Mouse (Mus musculus) midbrain, embryonic 16.5 days (tissue): ENCODE measurements at regions not wholly inside any gene's neighbourhood (a gene's known extent, or its start where the extent isn't known, plus 50 kb on each side); places are given as distances from the start of the nearest gene placed in this dataset.

ENCODE experiments used
- ATAC-seq: fragments of 200-750 bp; cut with Nextera tagmentation; 2 replicates; pipeline ENCODE4 v1.8.0; 2017; ENCODE audit warnings: moderate TSS enrichment
- H3K27ac ChIP-seq: fragments of 300-500 bp; sonication (generic); 2 replicates; pipeline ENCODE4 v1.5.1; 2014; ENCODE audit warnings: mild to moderate bottlenecking, low read length, mixed read lengths
- H3K27me3 ChIP-seq: fragments of 300-500 bp; sonication (generic); 2 replicates; pipeline ENCODE4 v1.6.1; 2014; ENCODE audit warnings: low read depth, low read length, mixed read lengths; ENCODE audit not compliant: control insufficient read depth, insufficient read depth
- H3K36me3 ChIP-seq: fragments of 300-500 bp; sonication (generic); 2 replicates; pipeline ENCODE4 v1.6.1; 2014; ENCODE audit warnings: mild to moderate bottlenecking, low read length, moderate library complexity, mixed read lengths; ENCODE audit not compliant: control insufficient read depth, insufficient read depth
- H3K4me1 ChIP-seq: fragments of 300-500 bp; sonication (generic); 2 replicates; pipeline ENCODE4 v1.6.1; 2014; ENCODE audit warnings: mild to moderate bottlenecking, low read length, mixed read lengths; ENCODE audit not compliant: control insufficient read depth, insufficient read depth
- H3K4me2 ChIP-seq: fragments of 300-500 bp; sonication (generic); 2 replicates; pipeline ENCODE4 v1.6.1; 2014; ENCODE audit warnings: mild to moderate bottlenecking, low read length, mixed read lengths
- H3K4me3 ChIP-seq: fragments of 300-500 bp; sonication (generic); 2 replicates; pipeline ENCODE4 v1.5.1; 2014; ENCODE audit warnings: low read depth, mild to moderate bottlenecking, low read length, moderate library complexity, mixed read lengths
- H3K9ac ChIP-seq: fragments of 300-500 bp; sonication (generic); 2 replicates; pipeline ENCODE4 v1.6.1; 2014; ENCODE audit warnings: low read depth, low read length, mixed read lengths
- H3K9me3 ChIP-seq: fragments of 300-500 bp; sonication (generic); replicated peaks from 2 replicates; pipeline ENCODE4 v1.6.1; 2014; ENCODE audit warnings: mild to moderate bottlenecking, low read length, mixed read lengths; ENCODE audit not compliant: control insufficient read depth, poor library complexity, severe bottlenecking
- WGBS: fragments of 180-500 bp; shearing (Covaris S2); extraction: QIAGEN DNeasy Blood & Tissue Kit; methylation state at CpG from one replicate; pipeline ENCODE4 v1.1.7; 2014; 5-methylcytosine and 5-hydroxymethylcytosine counted together

GRCm38 (mm10) chr1:18849038-18849437 is 253.8 kb upstream of the Tfap2d start:
- 42% methylated on average over 2 of the region's 2 CpGs for WGBS
- no peak overlapping the region for H3K4me2 ChIP-seq
- H3K4me3 ChIP-seq = no peak overlapping the region
- H3K9ac ChIP-seq = no peak overlapping the region
- H3K27ac ChIP-seq = no peak overlapping the region
- no peaks in the 10 kb centered on the region; the same call in 1 of the 2 replicates for H3K4me1 ChIP-seq
- no peaks in the 10 kb centered on the region for H3K27me3 ChIP-seq
- no peaks in the 10 kb centered on the region for H3K36me3 ChIP-seq
- ATAC-seq = peak; percentile 97
- no peaks in the 10 kb centered on the region for H3K9me3 ChIP-seq

- Histone ChIP-seq H3K4me2 (no peak overlapping the region), H3K9me3 (no peaks in the 10 kb centered on the region), H3K9ac (no peak overlapping the region), H3K36me3 (no peaks in the 10 kb centered on the region), H3K27me3 (no peaks in the 10 kb centered on the region), H3K4me3 (no peak overlapping the region), H3K27ac (no peak overlapping the region), H3K4me1 (no peaks in the 10 kb centered on the region)
- no peak for ATAC-seq
- WGBS = 80% methylated on average over 3 of the region's 3 CpGs
Observed at GRCm38 (mm10) chr1:18857457-18857856, 245.4 kb upstream of the Tfap2d start.

GRCm38 (mm10) chr1:18903266-18903665 is 199.6 kb upstream of the Tfap2d start:
- Histone ChIP-seq H3K27ac (no peak overlapping the region), H3K27me3 (no peaks in the 10 kb centered on the region), H3K4me3 (no peak overlapping the region), H3K9me3 (no peaks in the 10 kb centered on the region), H3K4me2 (no peak overlapping the region), H3K36me3 (no peaks in the 10 kb centered on the region), H3K4me1 (no peaks in the 10 kb centered on the region), H3K9ac (no peak overlapping the region)
- no peak for ATAC-seq
- 95% methylated on average over 1 of the region's 1 CpGs for WGBS

GRCm38 (mm10) chr1:18903696-18904095 is 199.1 kb upstream of the Tfap2d start:
- Histone ChIP-seq H3K9ac (no peak overlapping the region), H3K27ac (no peak overlapping the region), H3K36me3 (no peaks in the 10 kb centered on the region), H3K9me3 (no peaks in the 10 kb centered on the region), H3K4me3 (no peak overlapping the region), H3K27me3 (no peaks in the 10 kb centered on the region), H3K4me2 (no peak overlapping the region), H3K4me1 (no peaks in the 10 kb centered on the region)
- 73% methylated on average over 4 of the region's 4 CpGs for WGBS
- no peak for ATAC-seq

DNA sequence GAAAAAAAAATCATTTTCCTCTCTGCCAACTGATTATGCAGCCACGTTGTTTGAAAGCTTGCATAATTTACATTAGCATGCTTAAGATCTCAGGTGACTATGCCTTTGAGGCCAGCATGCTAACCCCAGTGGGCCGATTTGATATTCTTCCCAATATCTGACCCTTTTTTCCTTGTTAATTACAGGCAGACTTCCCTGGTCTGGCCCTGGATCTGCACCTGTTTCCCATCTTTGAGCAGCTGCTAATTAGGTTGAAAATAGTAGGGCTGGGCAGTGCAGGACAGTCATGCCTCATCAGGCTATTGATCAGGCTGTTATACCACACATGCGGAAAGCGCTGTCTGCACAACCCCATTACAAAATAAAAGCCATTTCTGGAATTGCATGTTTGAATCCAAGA is 191.2 kb upstream of the Tfap2d start:
- Histone ChIP-seq H3K9ac (no peak overlapping the region), H3K36me3 (no peaks in the 10 kb centered on the region), H3K9me3 (no peaks in the 10 kb centered on the region), H3K4me1 (no peaks in the 10 kb centered on the region), H3K4me2 (no peak overlapping the region), H3K27me3 (no peaks in the 10 kb centered on the region), H3K27ac (no peak overlapping the region), H3K4me3 (no peak overlapping the region)
- WGBS = 39% methylated on average over 4 of the region's 4 CpGs
- peak; percentile 89 for ATAC-seq

DNA sequence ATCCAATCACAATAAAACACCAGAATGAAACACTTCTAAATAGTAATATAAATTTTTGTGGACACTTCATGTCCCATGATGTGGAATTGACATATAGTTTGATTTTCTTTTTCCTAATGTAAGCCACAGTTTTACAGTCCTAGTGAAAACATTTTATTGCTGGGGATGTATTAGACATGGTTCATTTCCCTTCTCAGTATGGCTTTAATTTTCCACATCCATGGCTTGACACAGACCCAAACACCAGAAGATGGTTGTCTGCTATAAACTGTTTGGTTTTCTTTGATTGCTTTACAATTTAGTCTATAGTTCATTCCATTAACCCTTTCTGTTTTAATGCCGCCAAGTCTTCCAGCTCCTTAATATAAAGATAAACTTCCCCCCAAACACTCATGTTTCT is 146.5 kb upstream of the Tfap2d start:
- ATAC-seq = no peak
- Histone ChIP-seq H3K4me1 (no peaks in the 10 kb centered on the region), H3K4me2 (no peak overlapping the region), H3K27me3 (no peaks in the 10 kb centered on the region), H3K9ac (no peak overlapping the region), H3K9me3 (no peaks in the 10 kb centered on the region), H3K36me3 (no peaks in the 10 kb centered on the region), H3K27ac (no peak overlapping the region), H3K4me3 (no peak overlapping the region)
- 98% methylated on average over 1 of the region's 1 CpGs for WGBS

DNA sequence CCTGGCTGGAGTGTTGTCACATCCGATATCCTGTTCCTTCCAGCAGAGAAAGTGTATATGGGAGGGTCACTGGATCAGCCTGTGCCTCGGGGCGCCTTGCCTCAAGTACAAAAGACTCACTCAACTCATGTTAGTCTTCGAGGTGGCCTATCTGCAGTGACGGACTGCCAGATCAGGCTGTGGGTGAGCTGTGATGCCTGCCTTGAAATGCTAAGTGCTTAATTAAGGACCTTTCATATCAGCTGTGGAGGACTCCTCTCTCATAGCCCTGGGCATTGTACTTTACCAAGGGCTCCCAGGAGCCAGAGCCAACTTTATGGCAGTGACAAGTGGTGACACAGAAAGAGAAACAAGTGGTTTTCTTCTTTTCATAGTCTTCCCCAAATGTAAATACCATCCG is 145.8 kb upstream of the Tfap2d start:
- ATAC-seq = peak; percentile 68
- no peak overlapping the region for H3K4me3 ChIP-seq
- 62% methylated on average over 6 of the region's 6 CpGs for WGBS
- no peaks in the 10 kb centered on the region for H3K4me1 ChIP-seq
- H3K36me3 ChIP-seq = no peaks in the 10 kb centered on the region
- H3K27me3 ChIP-seq = no peaks in the 10 kb centered on the region
- no peak overlapping the region for H3K9ac ChIP-seq
- H3K4me2 ChIP-seq = no peak overlapping the region
- H3K9me3 ChIP-seq = no peaks in the 10 kb centered on the region
- no peak overlapping the region for H3K27ac ChIP-seq

DNA sequence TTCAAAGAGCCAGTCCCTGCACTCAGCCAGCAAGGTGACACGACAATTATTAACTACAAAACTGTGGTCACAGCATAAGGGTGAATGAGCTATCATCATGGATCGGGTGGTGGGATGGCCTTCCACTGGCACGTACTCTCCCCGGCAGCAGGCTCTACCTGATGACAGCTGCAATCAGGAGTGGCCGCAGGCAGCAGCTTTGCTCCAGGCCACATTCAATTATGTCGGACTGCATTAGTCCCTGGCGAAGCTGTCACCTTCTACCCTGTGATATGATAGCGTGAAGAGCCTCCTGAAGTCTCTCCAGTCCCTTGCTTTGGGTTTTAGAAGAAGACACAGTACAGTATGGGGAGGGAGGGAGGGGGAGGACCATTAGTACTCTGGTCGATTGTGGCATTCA is 141.4 kb upstream of the Tfap2d start:
- Histone ChIP-seq H3K9me3 (no peaks in the 10 kb centered on the region), H3K4me3 (no peak overlapping the region), H3K36me3 (no peaks in the 10 kb centered on the region), H3K9ac (no peak overlapping the region), H3K27ac (no peak overlapping the region), H3K4me1 (no peaks in the 10 kb centered on the region), H3K4me2 (no peak overlapping the region), H3K27me3 (no peaks in the 10 kb centered on the region)
- peak; percentile 42; the same call in 1 of the 2 replicates for ATAC-seq
- 62% methylated on average over 9 of the region's 9 CpGs for WGBS

DNA sequence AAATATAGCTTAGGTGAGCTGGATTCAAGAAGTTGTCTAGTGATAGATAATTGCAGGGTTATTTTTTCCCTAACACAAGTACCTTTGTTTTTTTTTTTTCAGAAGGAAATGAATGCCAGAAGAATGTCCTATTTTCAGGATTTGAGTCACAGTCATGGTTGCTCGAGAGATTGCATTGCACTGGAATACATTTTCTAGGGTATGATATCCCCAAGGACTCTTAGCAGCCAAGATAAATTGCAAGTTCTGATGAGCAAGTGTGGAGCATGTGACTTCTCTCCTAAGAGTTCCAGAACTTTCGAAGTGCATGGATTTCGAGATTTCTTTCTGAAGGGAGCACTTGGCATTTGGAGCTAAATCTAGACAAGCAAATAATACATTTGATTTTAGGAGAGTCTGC is 140.9 kb upstream of the Tfap2d start:
- no peak overlapping the region for H3K27ac ChIP-seq
- no peak overlapping the region for H3K9ac ChIP-seq
- H3K9me3 ChIP-seq = no peaks in the 10 kb centered on the region
- H3K36me3 ChIP-seq = no peaks in the 10 kb centered on the region
- H3K4me3 ChIP-seq = no peak overlapping the region
- H3K27me3 ChIP-seq = no peaks in the 10 kb centered on the region
- 77% methylated on average over 3 of the region's 3 CpGs for WGBS
- H3K4me2 ChIP-seq = no peak overlapping the region
- no peak for ATAC-seq
- no peaks in the 10 kb centered on the region for H3K4me1 ChIP-seq

DNA sequence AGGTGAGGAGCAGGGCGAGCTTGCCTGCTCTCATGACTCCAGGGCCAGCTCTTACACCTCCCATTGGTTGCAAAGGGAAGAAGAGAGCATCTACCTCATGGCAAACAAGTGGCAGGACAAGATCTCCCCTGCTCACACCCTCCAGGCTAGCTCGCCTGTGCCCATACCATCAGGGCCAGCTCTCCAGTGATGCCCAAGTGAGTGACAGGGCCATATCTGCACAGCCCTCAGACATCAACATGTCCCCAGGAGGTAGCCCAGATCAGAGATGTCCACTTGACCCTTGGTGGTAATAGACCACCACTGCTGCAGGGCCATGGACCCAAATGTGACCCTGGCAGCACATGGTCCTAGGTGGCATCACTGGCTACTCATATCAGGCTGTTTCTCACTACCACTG is 133.9 kb upstream of the Tfap2d start:
- H3K27me3 ChIP-seq = no peaks in the 10 kb centered on the region
- WGBS = 89% methylated on average over 2 of the region's 2 CpGs
- ATAC-seq = no peak

More for the DNA sequence above, 133.9 kb upstream of the Tfap2d start:
- Histone ChIP-seq H3K9ac (no peak overlapping the region), H3K9me3 (no peaks in the 10 kb centered on the region), H3K27ac (no peak overlapping the region), H3K36me3 (no peaks in the 10 kb centered on the region), H3K4me3 (no peak overlapping the region), H3K4me1 (no peaks in the 10 kb centered on the region), H3K4me2 (no peak overlapping the region)
